Mouse (Mus musculus): ENCODE data around the gene Cyb561. TPM values are rescaled to one million over a fixed set of nuclear protein-coding genes. Genes with fewer than 3 reads are reported as not detected.

Cyb561 gene
- polyA plus RNA-seq, 1 experiment from 2014 or later: 34.0 TPM

- DNase-seq (ENCODE audit: low spot score) (no peak), ATAC-seq (replicated peaks; ENCODE audit: low FRiP score, low read depth) (no peak)
- TF ChIP-seq CTCF (IDR thresholded peaks at IDR 0.05; ENCODE audit: low read depth): no peak
- 87% methylated on average over 8 of the region's 8 CpGs for WGBS
- Histone ChIP-seq H3K9ac (ENCODE audit: low read depth, low read length) (no peak overlapping the region), H3K4me2 (ENCODE audit: low read length) (no peak overlapping the region), H3K4me1 (replicated peaks; ENCODE audit: insufficient read depth, low read length) (no peaks in the 10 kb centered on the region), H3K27ac (no peak overlapping the region), H3K36me3 (ENCODE audit: insufficient read depth, low read length) (0 out of 2 replicates have a peak, but pooled peaks cover 2% of the 10 kb centered on the region), H3K4me3 (replicated peaks; ENCODE audit: low read depth, low read length) (no peak overlapping the region), H3K9me3 (replicated peaks; ENCODE audit: low read length) (no peaks in the 10 kb centered on the region), H3K27me3 (ENCODE audit: insufficient read depth, low read length) (no peaks in the 10 kb centered on the region)
Observed at GRCm38 (mm10) chr11:105908926-105909325, 44.2 kb downstream of the Cyb561 start.

- 95% methylated on average over 1 of the region's 1 CpGs for WGBS
- Histone ChIP-seq H3K9me3 (replicated peaks; ENCODE audit: low read length) (no peaks in the 10 kb centered on the region), H3K27ac (no peak overlapping the region), H3K4me3 (replicated peaks; ENCODE audit: low read depth, low read length) (no peak overlapping the region), H3K4me1 (replicated peaks; ENCODE audit: insufficient read depth, low read length) (no peaks in the 10 kb centered on the region), H3K27me3 (ENCODE audit: insufficient read depth, low read length) (no peaks in the 10 kb centered on the region), H3K4me2 (ENCODE audit: low read length) (no peak overlapping the region), H3K9ac (ENCODE audit: low read depth, low read length) (no peak overlapping the region), H3K36me3 (ENCODE audit: insufficient read depth, low read length) (0 out of 2 replicates have a peak, but pooled peaks cover 2% of the 10 kb centered on the region)
- no peak for TF ChIP-seq CTCF (IDR thresholded peaks at IDR 0.05; ENCODE audit: low read depth)
- ATAC-seq (replicated peaks; ENCODE audit: low FRiP score, low read depth) (no peak), DNase-seq (ENCODE audit: low spot score) (no peak)
Observed at GRCm38 (mm10) chr11:105907381-105907780, 45.8 kb downstream of the Cyb561 start.

- no peak overlapping the region for H3K4me2 ChIP-seq (ENCODE audit: low read length)
- no peak for ATAC-seq (replicated peaks; ENCODE audit: low FRiP score, low read depth)
- TF ChIP-seq CTCF (IDR thresholded peaks at IDR 0.05; ENCODE audit: low read depth): no peak
- WGBS: 59% methylated on average over 4 of the region's 4 CpGs
- H3K4me1 ChIP-seq (replicated peaks; ENCODE audit: insufficient read depth, low read length): no peaks in the 10 kb centered on the region
- no peak overlapping the region for H3K27ac ChIP-seq
- H3K9me3 ChIP-seq (replicated peaks; ENCODE audit: low read length): no peaks in the 10 kb centered on the region
- no peaks in the 10 kb centered on the region for H3K27me3 ChIP-seq (ENCODE audit: insufficient read depth, low read length)
- 0 out of 2 replicates have a peak, but pooled peaks cover 2% of the 10 kb centered on the region for H3K36me3 ChIP-seq (ENCODE audit: insufficient read depth, low read length)
- H3K9ac ChIP-seq (ENCODE audit: low read depth, low read length): no peak overlapping the region
- peak; percentile 54 for DNase-seq (ENCODE audit: low spot score)
- no peak overlapping the region for H3K4me3 ChIP-seq (replicated peaks; ENCODE audit: low read depth, low read length)
Observed at GRCm38 (mm10) chr11:105905529-105906213, 47.5 kb downstream of the Cyb561 start.

- WGBS: 64% methylated on average over 1 of the region's 1 CpGs
- H3K9ac ChIP-seq (ENCODE audit: low read depth, low read length): no peak overlapping the region
- no peak overlapping the region for H3K4me3 ChIP-seq (replicated peaks; ENCODE audit: low read depth, low read length)
- ATAC-seq (replicated peaks; ENCODE audit: low FRiP score, low read depth): no peak
- H3K36me3 ChIP-seq (ENCODE audit: insufficient read depth, low read length): no peaks in the 10 kb centered on the region
- H3K9me3 ChIP-seq (replicated peaks; ENCODE audit: low read length): no peaks in the 10 kb centered on the region
- no peaks in the 10 kb centered on the region for H3K4me1 ChIP-seq (replicated peaks; ENCODE audit: insufficient read depth, low read length)
- H3K4me2 ChIP-seq (ENCODE audit: low read length): no peak overlapping the region
- no peak for TF ChIP-seq CTCF (IDR thresholded peaks at IDR 0.05; ENCODE audit: low read depth)
- no peaks in the 10 kb centered on the region for H3K27me3 ChIP-seq (ENCODE audit: insufficient read depth, low read length)
- H3K27ac ChIP-seq: no peak overlapping the region
- DNase-seq (ENCODE audit: low spot score): no peak
Observed at GRCm38 (mm10) chr11:105902956-105903355, 50.2 kb downstream of the Cyb561 start.

DNA sequence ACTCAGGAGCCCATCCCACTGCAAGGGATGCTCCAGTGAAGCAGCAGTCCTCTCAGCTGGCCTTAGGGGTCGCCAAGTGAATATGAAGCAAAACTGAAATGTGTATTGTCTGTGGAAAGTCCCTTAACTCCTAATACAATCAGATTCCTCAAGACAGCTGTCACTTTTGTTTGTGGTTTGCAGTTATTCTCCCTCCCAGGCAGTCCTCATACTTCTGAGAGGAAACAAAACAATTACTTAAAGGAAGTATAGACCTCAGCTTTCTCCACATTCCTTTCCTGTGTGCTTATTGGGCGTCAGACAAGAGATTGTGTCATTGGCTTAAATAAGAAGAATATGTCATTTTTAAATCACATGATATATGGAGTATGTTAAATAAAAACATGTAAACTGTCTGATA, 51.6 kb downstream of the Cyb561 start:
- ATAC-seq (replicated peaks; ENCODE audit: low FRiP score, low read depth): no peak
- TF ChIP-seq CTCF (IDR thresholded peaks at IDR 0.05; ENCODE audit: low read depth): no peak
- Histone ChIP-seq H3K9me3 (replicated peaks; ENCODE audit: low read length) (no peaks in the 10 kb centered on the region), H3K4me1 (replicated peaks; ENCODE audit: insufficient read depth, low read length) (no peaks in the 10 kb centered on the region), H3K4me3 (replicated peaks; ENCODE audit: low read depth, low read length) (no peak overlapping the region), H3K9ac (ENCODE audit: low read depth, low read length) (no peak overlapping the region), H3K36me3 (ENCODE audit: insufficient read depth, low read length) (no peaks in the 10 kb centered on the region), H3K4me2 (ENCODE audit: low read length) (no peak overlapping the region), H3K27ac (no peak overlapping the region), H3K27me3 (ENCODE audit: insufficient read depth, low read length) (no peaks in the 10 kb centered on the region)
- no peak for DNase-seq (ENCODE audit: low spot score)
- WGBS: 75% methylated on average over 2 of the region's 2 CpGs

- H3K4me1 ChIP-seq (replicated peaks; ENCODE audit: insufficient read depth, low read length): no peaks in the 10 kb centered on the region
Observed at GRCm38 (mm10) chr11:105899151-105899550, 54.0 kb downstream of the Cyb561 start.

More at GRCm38 (mm10) chr11:105899151-105899550, 54.0 kb downstream of the Cyb561 start:
- H3K9me3 ChIP-seq (replicated peaks; ENCODE audit: low read length): no peaks in the 10 kb centered on the region
- DNase-seq (ENCODE audit: low spot score): no peak
- no peak for ATAC-seq (replicated peaks; ENCODE audit: low FRiP score, low read depth)
- H3K27ac ChIP-seq: no peak overlapping the region
- no peak for TF ChIP-seq CTCF (IDR thresholded peaks at IDR 0.05; ENCODE audit: low read depth)
- 61% methylated on average over 1 of the region's 1 CpGs for WGBS
- H3K4me2 ChIP-seq (ENCODE audit: low read length): no peak overlapping the region
- no peak overlapping the region for H3K4me3 ChIP-seq (replicated peaks; ENCODE audit: low read depth, low read length)
- H3K9ac ChIP-seq (ENCODE audit: low read depth, low read length): no peak overlapping the region
- H3K27me3 ChIP-seq (ENCODE audit: insufficient read depth, low read length): no peaks in the 10 kb centered on the region
- H3K36me3 ChIP-seq (ENCODE audit: insufficient read depth, low read length): no peaks in the 10 kb centered on the region

Measured in kidney, postnatal 0 days (tissue).